Mouse (Mus musculus) embryonic facial prominence, embryonic 13.5 days (tissue): ENCODE results near the gene Gpr88. TPM values are rescaled to one million over a fixed set of nuclear protein-coding genes. Genes with fewer than 3 reads are reported as not detected.
A peak's percentile ranks its signal among the peaks of the same experiment; 100 is the strongest.

Experiments used
- ATAC-seq: fragments of 200-750 bp; cut with Nextera tagmentation; 2 replicates; pipeline ENCODE4 v1.8.0; 2017; ENCODE audit warnings: low read depth; ENCODE audit not compliant: insufficient number of reproducible peaks, insufficient read depth, low FRiP score, low TSS enrichment
- H3K27ac ChIP-seq: fragments of 300-500 bp; sonication (generic); 2 replicates; pipeline ENCODE4 v1.5.1; 2015; ENCODE audit warnings: moderate library complexity, mild to moderate bottlenecking, inconsistent platforms
- H3K27me3 ChIP-seq: fragments of 300-500 bp; sonication (generic); 2 replicates; pipeline ENCODE4 v1.6.1; 2015; ENCODE audit warnings: mild to moderate bottlenecking, inconsistent platforms
- H3K36me3 ChIP-seq: fragments of 300-500 bp; sonication (generic); 2 replicates; pipeline ENCODE4 v1.6.1; 2015; ENCODE audit warnings: mild to moderate bottlenecking, inconsistent platforms
- H3K4me1 ChIP-seq: fragments of 300-500 bp; sonication (generic); 2 replicates; pipeline ENCODE4 v1.6.1; 2015; ENCODE audit warnings: inconsistent platforms
- H3K4me2 ChIP-seq: fragments of 300-500 bp; sonication (generic); 2 replicates; pipeline ENCODE4 v1.6.1; 2015; ENCODE audit warnings: moderate library complexity, mild to moderate bottlenecking, inconsistent platforms
- H3K4me3 ChIP-seq: fragments of 300-500 bp; sonication (generic); 2 replicates; pipeline ENCODE4 v1.5.1; 2015; ENCODE audit warnings: mild to moderate bottlenecking, inconsistent platforms
- H3K9ac ChIP-seq: fragments of 300-500 bp; sonication (generic); 2 replicates; pipeline ENCODE4 v1.6.1; 2015; ENCODE audit warnings: mild to moderate bottlenecking, inconsistent platforms
- H3K9me3 ChIP-seq: fragments of 300-500 bp; sonication (generic); 2 replicates; pipeline ENCODE4 v1.6.1; 2016; ENCODE audit warnings: inconsistent platforms
- WGBS: fragments of 180-500 bp; shearing (Covaris S2); methylation state at CpG from one replicate; pipeline ENCODE4 v1.1.7; 2015; ENCODE audit warnings: mixed read lengths; 5-methylcytosine and 5-hydroxymethylcytosine counted together
- polyA plus RNA-seq: library from polyadenylated mRNA; unstranded; fragments of >200 nt; fragmentation: Nextera tagmentation; extraction: Ambion mirVana; gene quantifications from 2 replicates; pipeline ENCODE4 v1.2.1, GENCODE M21; 2015

Gpr88 gene
- 0.56 and 0.67 TPM in 2 replicates for polyA plus RNA-seq

- peak within 1 kb of the TSS; percentile 67 for H3K9ac ChIP-seq
- ATAC-seq = peak; percentile 80
Measured at GRCm38 (mm10) chr3:116253077-116253531, at the start of gene Gpr88. Gpr88 (minus strand) TSS chr3:116253503.

GRCm38 (mm10) chr3:116302581-116302980, 49.3 kb upstream of the Gpr88 start:
- Histone ChIP-seq H3K36me3 (peaks cover 10% of the 10 kb centered on the region; the same call in 1 of the 2 replicates), H3K4me2 (no peak overlapping the region), H3K9me3 (no peaks in the 10 kb centered on the region), H3K27ac (no peak overlapping the region), H3K4me3 (no peak overlapping the region), H3K27me3 (no peaks in the 10 kb centered on the region), H3K4me1 (peaks cover 5% of the 10 kb centered on the region), H3K9ac (no peak overlapping the region)
- WGBS = 95% methylated on average over 7 of the region's 7 CpGs
- ATAC-seq = no peak

More at GRCm38 (mm10) chr3:116253077-116253531, at the start of gene Gpr88:
- peak within 1 kb of the TSS; percentile 57 for H3K4me3 ChIP-seq
- H3K36me3 ChIP-seq = no peaks in the 10 kb centered on the region
- peak within 1 kb of the TSS; percentile 99 for H3K4me2 ChIP-seq
- H3K4me1 ChIP-seq = peaks cover 22% of the 10 kb centered on the region
- H3K27me3 ChIP-seq = peaks cover 69% of the 10 kb centered on the region
- 2% methylated on average over 9 of the region's 9 CpGs for WGBS
- H3K9me3 ChIP-seq = no peaks in the 10 kb centered on the region
- no peak within 1 kb of the TSS for H3K27ac ChIP-seq

- WGBS = 86% methylated on average over 6 of the region's 6 CpGs
- ATAC-seq = no peak
- H3K9ac ChIP-seq = no peak overlapping the region
Measured at GRCm38 (mm10) chr3:116301754-116302153, 48.5 kb upstream of the Gpr88 start.

GRCm38 (mm10) chr3:116298727-116299126, 45.4 kb upstream of the Gpr88 start:
- Histone ChIP-seq H3K27me3 (no peaks in the 10 kb centered on the region), H3K9ac (no peak overlapping the region), H3K9me3 (no peaks in the 10 kb centered on the region), H3K27ac (no peak overlapping the region), H3K4me1 (peaks cover 5% of the 10 kb centered on the region), H3K4me2 (no peak overlapping the region), H3K4me3 (no peak overlapping the region), H3K36me3 (peaks cover 22% of the 10 kb centered on the region)
- WGBS = 58% methylated on average over 10 of the region's 10 CpGs
- no peak for ATAC-seq

More at GRCm38 (mm10) chr3:116301754-116302153, 48.5 kb upstream of the Gpr88 start:
- no peak overlapping the region for H3K4me3 ChIP-seq
- H3K9me3 ChIP-seq = no peaks in the 10 kb centered on the region
- H3K27ac ChIP-seq = no peak overlapping the region
- H3K4me1 ChIP-seq = peaks cover 5% of the 10 kb centered on the region
- H3K4me2 ChIP-seq = no peak overlapping the region
- H3K27me3 ChIP-seq = no peaks in the 10 kb centered on the region
- H3K36me3 ChIP-seq = peaks cover 13% of the 10 kb centered on the region; the same call in 1 of the 2 replicates

GRCm38 (mm10) chr3:116298003-116298402, 44.7 kb upstream of the Gpr88 start:
- H3K9ac ChIP-seq = no peak overlapping the region
- WGBS = 88% methylated on average over 8 of the region's 8 CpGs
- ATAC-seq = no peak
- no peaks in the 10 kb centered on the region for H3K9me3 ChIP-seq
- peaks cover 5% of the 10 kb centered on the region for H3K4me1 ChIP-seq
- no peak overlapping the region for H3K27ac ChIP-seq
- no peaks in the 10 kb centered on the region for H3K27me3 ChIP-seq
- H3K4me3 ChIP-seq = no peak overlapping the region
- peaks cover 27% of the 10 kb centered on the region for H3K36me3 ChIP-seq
- H3K4me2 ChIP-seq = no peak overlapping the region

- Histone ChIP-seq H3K27me3 (no peaks in the 10 kb centered on the region), H3K4me3 (no peak overlapping the region), H3K4me2 (no peak overlapping the region), H3K36me3 (peaks cover 30% of the 10 kb centered on the region), H3K9me3 (no peaks in the 10 kb centered on the region), H3K4me1 (peaks cover 5% of the 10 kb centered on the region), H3K9ac (no peak overlapping the region), H3K27ac (no peak overlapping the region)
- ATAC-seq = no peak
- WGBS = 95% methylated on average over 7 of the region's 7 CpGs
Measured at GRCm38 (mm10) chr3:116297170-116297569, 43.9 kb upstream of the Gpr88 start.

- WGBS = 82% methylated on average over 9 of the region's 9 CpGs
- H3K36me3 ChIP-seq = peaks cover 28% of the 10 kb centered on the region
Measured at GRCm38 (mm10) chr3:116290041-116290815, 36.9 kb upstream of the Gpr88 start.

GRCm38 (mm10) chr3:116288833-116289232, 35.5 kb upstream of the Gpr88 start:
- Histone ChIP-seq H3K27me3 (no peaks in the 10 kb centered on the region), H3K4me2 (no peak overlapping the region), H3K36me3 (peaks cover 21% of the 10 kb centered on the region), H3K4me3 (no peak overlapping the region), H3K4me1 (no peaks in the 10 kb centered on the region), H3K9ac (no peak overlapping the region), H3K9me3 (no peaks in the 10 kb centered on the region), H3K27ac (no peak overlapping the region)
- 86% methylated on average over 6 of the region's 6 CpGs for WGBS
- no peak for ATAC-seq

More at GRCm38 (mm10) chr3:116290041-116290815, 36.9 kb upstream of the Gpr88 start:
- H3K4me1 ChIP-seq = no peaks in the 10 kb centered on the region
- H3K4me2 ChIP-seq = no peak overlapping the region
- no peak overlapping the region for H3K9ac ChIP-seq
- H3K27ac ChIP-seq = no peak overlapping the region
- ATAC-seq = no peak
- H3K4me3 ChIP-seq = no peak overlapping the region
- no peaks in the 10 kb centered on the region for H3K27me3 ChIP-seq
- no peaks in the 10 kb centered on the region for H3K9me3 ChIP-seq

- Histone ChIP-seq H3K27ac (no peak overlapping the region), H3K4me1 (no peaks in the 10 kb centered on the region), H3K4me2 (no peak overlapping the region), H3K9me3 (no peaks in the 10 kb centered on the region), H3K27me3 (no peaks in the 10 kb centered on the region), H3K4me3 (no peak overlapping the region), H3K9ac (no peak overlapping the region), H3K36me3 (peaks cover 6% of the 10 kb centered on the region; the same call in 1 of the 2 replicates)
- 92% methylated on average over 4 of the region's 4 CpGs for WGBS
- no peak for ATAC-seq
Measured at GRCm38 (mm10) chr3:116284735-116285134, 31.4 kb upstream of the Gpr88 start.

GRCm38 (mm10) chr3:116283996-116284395, 30.7 kb upstream of the Gpr88 start:
- no peak for ATAC-seq
- Histone ChIP-seq H3K27me3 (no peaks in the 10 kb centered on the region), H3K36me3 (peaks cover 6% of the 10 kb centered on the region; the same call in 1 of the 2 replicates), H3K4me2 (no peak overlapping the region), H3K9me3 (no peaks in the 10 kb centered on the region), H3K4me1 (no peaks in the 10 kb centered on the region), H3K9ac (no peak overlapping the region), H3K4me3 (no peak overlapping the region), H3K27ac (no peak overlapping the region)
- WGBS = 57% methylated on average over 2 of the region's 2 CpGs

GRCm38 (mm10) chr3:116281663-116282062, 28.4 kb upstream of the Gpr88 start:
- Histone ChIP-seq H3K4me3 (no peak overlapping the region), H3K27ac (no peak overlapping the region), H3K4me1 (no peaks in the 10 kb centered on the region), H3K27me3 (no peaks in the 10 kb centered on the region), H3K36me3 (peaks cover 6% of the 10 kb centered on the region; the same call in 1 of the 2 replicates), H3K9ac (no peak overlapping the region), H3K4me2 (no peak overlapping the region), H3K9me3 (no peaks in the 10 kb centered on the region)
- no peak for ATAC-seq
- WGBS = 93% methylated on average over 6 of the region's 6 CpGs

GRCm38 (mm10) chr3:116277146-116277545, 23.8 kb upstream of the Gpr88 start:
- Histone ChIP-seq H3K27me3 (no peaks in the 10 kb centered on the region), H3K4me2 (no peak overlapping the region), H3K4me3 (no peak overlapping the region), H3K4me1 (no peaks in the 10 kb centered on the region), H3K9me3 (no peaks in the 10 kb centered on the region), H3K9ac (no peak overlapping the region), H3K36me3 (peaks cover 10% of the 10 kb centered on the region; the same call in 1 of the 2 replicates), H3K27ac (no peak overlapping the region)
- 90% methylated on average over 8 of the region's 8 CpGs for WGBS
- ATAC-seq = no peak
